Mouse (Mus musculus): ENCODE data around the gene Sgcd.

DNA sequence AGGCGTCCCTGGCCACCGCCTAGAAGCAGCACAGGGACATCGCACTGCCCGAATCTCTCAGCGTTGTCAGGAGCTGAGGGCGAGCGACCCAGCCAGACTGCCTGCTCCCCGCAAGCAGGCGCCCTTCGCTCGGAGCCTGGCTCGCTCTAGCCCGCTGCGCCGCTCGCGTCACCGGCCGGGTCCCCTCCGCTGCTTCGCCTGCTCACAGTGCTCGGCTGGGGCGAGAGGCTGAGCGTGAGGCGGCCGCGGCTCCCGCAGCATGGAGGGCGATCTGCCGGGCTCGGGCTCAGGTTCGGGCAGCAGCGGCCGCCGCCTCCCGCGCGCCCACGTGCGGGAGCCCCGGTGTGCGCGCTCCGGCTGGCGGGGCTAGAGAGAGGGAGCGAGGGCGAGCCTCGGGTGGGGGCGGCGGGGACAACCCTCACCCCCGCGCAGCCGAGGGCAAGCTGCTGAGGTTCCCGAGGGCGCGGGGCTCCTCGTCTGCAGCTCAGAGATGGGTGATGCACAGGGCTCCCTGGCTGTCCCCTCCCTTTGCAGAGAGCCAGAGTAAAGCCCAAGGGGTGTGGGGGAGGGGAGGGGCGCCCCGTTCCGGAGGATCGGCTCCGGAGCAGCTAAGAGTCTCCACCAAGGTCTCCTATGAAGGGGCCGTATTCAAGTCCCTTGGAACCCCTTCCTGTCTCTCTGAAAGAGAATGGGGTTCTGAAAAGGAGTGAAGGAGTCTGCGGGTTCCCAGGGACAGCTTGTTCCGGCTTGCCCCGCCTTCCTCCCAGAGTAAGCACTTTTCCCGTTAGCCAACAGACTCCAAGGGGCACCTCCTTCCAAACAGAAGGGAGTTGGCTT, at the start of gene Sgcd:
- TF ChIP-seq POLR2A (IDR thresholded peaks at IDR 0.05; ENCODE audit: insufficient read depth, low read depth, low read length) (no peak), CTCF (IDR thresholded peaks at IDR 0.05) (no peak)
